Mouse (Mus musculus): Measurements from ENCODE around the gene Atp6v0a1. TPM values are rescaled to one million over a fixed set of nuclear protein-coding genes. Genes with fewer than 3 reads are reported as not detected.

The Atp6v0a1 gene
- polyA plus RNA-seq, 1 experiment = 48.4 TPM

DNA sequence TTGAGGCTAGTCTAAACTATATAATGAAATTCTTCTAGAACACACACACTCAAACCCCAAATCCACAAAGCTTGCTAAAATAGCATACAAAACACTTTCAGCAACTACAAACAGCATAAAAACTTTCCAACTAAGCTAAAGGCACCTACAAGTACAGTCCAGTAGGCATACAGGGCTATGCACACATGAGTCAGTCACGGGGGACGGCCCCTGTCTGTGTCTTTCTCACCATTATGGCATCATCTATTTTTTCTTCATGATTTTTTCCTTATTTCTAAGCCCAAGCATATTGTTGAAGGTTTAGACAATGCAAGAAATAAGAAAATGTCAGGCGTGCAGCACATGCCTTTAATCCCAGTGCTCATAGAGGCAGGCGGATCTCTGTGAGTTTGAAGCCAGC is 101.9 kb downstream of the Atp6v0a1 start:
- Histone ChIP-seq H3K27me3 (replicated peaks; ENCODE audit: control insufficient read depth, insufficient read depth, low read length) (no peaks in the 10 kb centered on the region), H3K4me1 (ENCODE audit: control insufficient read depth, insufficient read depth, low read length) (no peaks in the 10 kb centered on the region), H3K27ac (ENCODE audit: insufficient read depth, low read depth, low read length) (no peak overlapping the region), H3K36me3 (ENCODE audit: control insufficient read depth, insufficient read depth, low read length) (no peaks in the 10 kb centered on the region), H3K4me3 (ENCODE audit: insufficient read depth, low read depth, low read length) (no peak overlapping the region)
- no peak for DNase-seq
- WGBS = 86% methylated on average over 4 of the region's 4 CpGs
- no peak for TF ChIP-seq CTCF (conservative IDR thresholded peaks at IDR 0.05; ENCODE audit: insufficient read depth, insufficient read length, low read depth, low read length)

DNA sequence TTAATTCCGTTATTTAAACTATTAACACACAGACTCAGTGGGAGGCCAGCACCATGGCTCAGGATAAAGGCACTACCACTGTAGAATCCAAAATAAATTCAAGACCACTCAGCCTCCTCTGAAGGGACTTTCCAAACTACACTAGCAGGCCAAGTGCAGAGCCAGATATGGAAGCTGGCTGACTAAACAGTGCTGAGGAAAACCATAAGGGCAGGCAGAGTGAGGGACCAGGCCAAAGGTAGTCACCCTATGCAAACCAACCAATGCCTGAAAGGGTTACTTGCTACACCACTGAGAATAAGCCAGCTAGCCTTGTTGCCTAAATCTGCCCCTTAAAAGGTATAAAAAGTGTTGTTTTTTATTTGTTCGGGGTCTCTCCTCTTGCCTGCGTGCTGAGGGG is 102.9 kb downstream of the Atp6v0a1 start:
- H3K4me1 ChIP-seq (ENCODE audit: control insufficient read depth, insufficient read depth, low read length) = no peaks in the 10 kb centered on the region
- no peak overlapping the region for H3K4me3 ChIP-seq (ENCODE audit: insufficient read depth, low read depth, low read length)
- no peak for DNase-seq
- TF ChIP-seq CTCF (conservative IDR thresholded peaks at IDR 0.05; ENCODE audit: insufficient read depth, insufficient read length, low read depth, low read length) (no peak), POLR2A (IDR thresholded peaks at IDR 0.05; ENCODE audit: low read depth, low read length) (no peak)
- WGBS = 81% methylated on average over 3 of the region's 3 CpGs
- no peaks in the 10 kb centered on the region for H3K27me3 ChIP-seq (replicated peaks; ENCODE audit: control insufficient read depth, insufficient read depth, low read length)
- no peaks in the 10 kb centered on the region for H3K36me3 ChIP-seq (ENCODE audit: control insufficient read depth, insufficient read depth, low read length)
- H3K27ac ChIP-seq (ENCODE audit: insufficient read depth, low read depth, low read length) = no peak overlapping the region

Other genes with a start within 250 kb of the Atp6v0a1 start
- gene Kcnh4, start 249.5 kb upstream of the Atp6v0a1 start, polyA plus RNA-seq (2012; rRNA removed) = 0.04 and 0.08 TPM in 2 replicates
- gene Hcrt, start 246.5 kb upstream of the Atp6v0a1 start, polyA plus RNA-seq (2012; rRNA removed) = not detected in 2 replicates
- 30.4 and 31.8 TPM in 2 replicates for gene Ghdc, start 238.5 kb upstream of the Atp6v0a1 start, polyA plus RNA-seq (2012; rRNA removed)
- gene Stat5b, start 158.7 kb upstream of the Atp6v0a1 start, polyA plus RNA-seq (2012; rRNA removed) = 23.2 and 24.0 TPM in 2 replicates
- 15.8 and 16.6 TPM in 2 replicates for gene Stat5a, start 150.1 kb upstream of the Atp6v0a1 start, polyA plus RNA-seq (2012; rRNA removed)
- gene Stat3, start 69.9 kb upstream of the Atp6v0a1 start, polyA plus RNA-seq (2012; rRNA removed) = 55.5 and 57.2 TPM in 2 replicates
- gene Cavin1, start 38.6 kb upstream of the Atp6v0a1 start, polyA plus RNA-seq (2012; rRNA removed) = 32.1 and 35.0 TPM in 2 replicates
- gene Naglu, start 60.6 kb downstream of the Atp6v0a1 start, polyA plus RNA-seq (2012; rRNA removed) = 50.6 and 60.6 TPM in 2 replicates
- gene Hsd17b1, start 69.0 kb downstream of the Atp6v0a1 start, polyA plus RNA-seq (2012; rRNA removed) = 0.44 and 0.83 TPM in 2 replicates
- gene Coasy, start 73.1 kb downstream of the Atp6v0a1 start, polyA plus RNA-seq (2012; rRNA removed) = 154 and 200 TPM in 2 replicates
- gene Mlx, start 77.8 kb downstream of the Atp6v0a1 start, polyA plus RNA-seq (2012; rRNA removed) = 56.9 and 67.9 TPM in 2 replicates
- gene Psmc3ip, start 86.0 kb downstream of the Atp6v0a1 start, polyA plus RNA-seq (2012; rRNA removed) = 1.2 and 1.9 TPM in 2 replicates
- 60.0 and 65.2 TPM in 2 replicates for gene Retreg3, start 110.4 kb downstream of the Atp6v0a1 start, polyA plus RNA-seq (2012; rRNA removed)
- gene Tubg1, start 110.5 kb downstream of the Atp6v0a1 start, polyA plus RNA-seq (2012; rRNA removed) = 14.1 and 19.2 TPM in 2 replicates
- gene Tubg2, start 146.5 kb downstream of the Atp6v0a1 start, polyA plus RNA-seq (2012; rRNA removed) = 1.4 and 1.8 TPM in 2 replicates
- 3.4 and 3.6 TPM in 2 replicates for gene Cntnap1, start 161.1 kb downstream of the Atp6v0a1 start, polyA plus RNA-seq (2012; rRNA removed)
- 19.3 and 22.7 TPM in 2 replicates for gene Plekhh3, start 161.9 kb downstream of the Atp6v0a1 start, polyA plus RNA-seq (2012; rRNA removed)
- 0.33 and 0.34 TPM in 2 replicates for gene Ccr10, start 166.0 kb downstream of the Atp6v0a1 start, polyA plus RNA-seq (2012; rRNA removed)
- 44.8 and 48.5 TPM in 2 replicates for gene Ezh1, start 217.0 kb downstream of the Atp6v0a1 start, polyA plus RNA-seq (2012; rRNA removed)
- gene Ramp2, start 236.6 kb downstream of the Atp6v0a1 start, polyA plus RNA-seq (2012; rRNA removed) = 75.9 and 86.6 TPM in 2 replicates
- 112 and 116 TPM in 2 replicates for gene Vps25, start 244.3 kb downstream of the Atp6v0a1 start, polyA plus RNA-seq (2012; rRNA removed)

All from kidney, adult 2 months (tissue).